10 mouse cellular contexts compared by ENCODE assay signal in the genomic region with DNA sequence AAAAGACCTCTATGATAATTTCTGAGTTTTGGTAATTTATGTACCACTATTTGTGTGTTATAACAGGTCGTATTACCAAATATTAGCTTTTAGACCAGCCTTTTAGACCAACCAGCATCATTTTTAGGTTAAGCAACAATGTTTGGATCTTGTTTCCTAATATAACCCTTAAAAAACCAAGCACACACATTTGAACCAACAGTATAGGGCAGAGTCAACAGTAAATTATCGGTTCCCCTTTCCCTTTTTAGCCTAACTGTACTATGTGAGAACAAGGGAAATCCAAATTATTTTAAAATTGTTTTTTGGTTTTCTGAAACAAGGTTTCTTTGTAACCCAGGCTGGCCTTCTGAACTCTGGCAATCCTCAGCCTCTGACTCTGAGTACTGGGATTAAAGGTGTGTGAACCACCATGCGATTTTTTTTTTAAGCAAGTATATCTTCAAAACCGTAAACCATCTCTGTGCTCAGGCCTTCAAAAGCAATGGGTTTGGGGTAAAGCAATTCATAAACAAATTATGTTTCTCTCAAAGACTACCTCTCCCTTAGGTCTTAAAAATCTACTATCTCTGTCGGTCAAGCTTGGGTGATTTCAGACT. TPM values are rescaled to one million over a fixed set of nuclear protein-coding genes. Genes with fewer than 3 reads are reported as not detected.
DNase-seq lines count a peak whose midpoint lies in the region; ATAC-seq and TF ChIP-seq lines count a peak whose summit lies in the region.
"Had no signal": no experiment of that assay in that cellular context is flagged by ENCODE, and none has a peak within 500 bp of the region (broad histone marks: within the 10 kb centered on the region; RNA-seq: fewer than 3 reads in every experiment).

No protein-coding gene starts in this region.

- TF ChIP-seq EP300 in heart, postnatal 0 days (IDR thresholded peaks at IDR 0.05; ENCODE audit: low read depth) = no peak

- H3K27me3 ChIP-seq in heart, postnatal 0 days (ENCODE audit: control insufficient read depth, insufficient read depth, low read length) = no peaks in the 10 kb centered on the region
- peaks cover 9% of the 10 kb centered on the region for H3K27me3 ChIP-seq in lung, embryonic 16.5 days (ENCODE audit: control insufficient read depth, insufficient read depth, low read depth, low read length)
- H3K27me3 ChIP-seq in forebrain, embryonic 10.5 days (ENCODE audit: poor library complexity, severe bottlenecking) = peaks cover 66% of the 10 kb centered on the region

- H3K9ac ChIP-seq in heart, postnatal 0 days (replicated peaks; ENCODE audit: low read depth, low read length) = no peak overlapping the region
- peak overlapping the region; percentile 88; the same call in 1 of the 2 replicates for H3K9ac ChIP-seq in lung, embryonic 16.5 days (ENCODE audit: low read length)
- H3K9ac ChIP-seq: midbrain, embryonic 12.5 days had no signal

- intact Hi-C loops in heart, postnatal 25 days (cut with DNase I) = loop anchor here (5.0 kb wide), 1 partner anchor 75 kb away; no protein-coding TSS in a partner anchor

- no peak for TF ChIP-seq POLR2A in cortical plate, adult 2 months (IDR thresholded peaks at IDR 0.05; ENCODE audit: extremely low read depth, insufficient read depth, low read length)

- peak overlapping the region; percentile 76; the same call in 1 of the 2 replicates for H3K4me3 ChIP-seq in heart, postnatal 0 days (ENCODE audit: low read depth, low read length)
- peak overlapping the region; percentile 85; the same call in 1 of the 2 replicates for H3K4me3 ChIP-seq in lung, embryonic 16.5 days (ENCODE audit: low read length)
- peak overlapping the region; percentile 90; the same call in 1 of the 2 replicates for H3K4me3 ChIP-seq in cortical plate, adult 2 months (ENCODE audit: insufficient read depth, low read length)
- H3K4me3 ChIP-seq in macrophage (ENCODE audit: inconsistent target) = peak overlapping the region; percentile 96
- no peak overlapping the region for H3K4me3 ChIP-seq in forebrain, embryonic 10.5 days

- no peaks in the 10 kb centered on the region for H3K9me3 ChIP-seq in heart, postnatal 0 days (replicated peaks; ENCODE audit: control insufficient read depth, low read length)
- no peaks in the 10 kb centered on the region for H3K9me3 ChIP-seq in lung, embryonic 16.5 days (ENCODE audit: control insufficient read depth, low read length)
- H3K9me3 ChIP-seq in forebrain, embryonic 10.5 days = no peaks in the 10 kb centered on the region
- H3K9me3 ChIP-seq: midbrain, embryonic 12.5 days had no signal

- WGBS in heart, postnatal 0 days = 79% methylated on average over 5 of the region's 5 CpGs
- WGBS in lung, embryonic 16.5 days = 77% methylated on average over 5 of the region's 5 CpGs
- WGBS in macrophage (ENCODE audit: missing documents) = 6% methylated on average over 5 of the region's 5 CpGs
- 80% methylated on average over 5 of the region's 5 CpGs for WGBS in forebrain, embryonic 10.5 days

- H3K27ac ChIP-seq in heart, postnatal 0 days (ENCODE audit: low read depth) = no peak overlapping the region
- H3K27ac ChIP-seq in lung, embryonic 16.5 days (ENCODE audit: low read length) = no peak overlapping the region
- H3K27ac ChIP-seq in cortical plate, adult 2 months (ENCODE audit: insufficient read depth, low read length) = no peak overlapping the region
- H3K27ac ChIP-seq in macrophage = peak overlapping the region; percentile 91
- no peak overlapping the region for H3K27ac ChIP-seq in forebrain, embryonic 10.5 days
- H3K27ac ChIP-seq: midbrain, embryonic 12.5 days had no signal

- no peak for ATAC-seq in heart, postnatal 0 days (ENCODE audit: insufficient read depth, low read depth)
- ATAC-seq in lung, embryonic 16.5 days (ENCODE audit: low read depth) = no peak

- no peak for TF ChIP-seq CTCF in heart, postnatal 0 days (IDR thresholded peaks at IDR 0.05; ENCODE audit: low read depth)
- no peak for TF ChIP-seq CTCF in cortical plate, adult 2 months (IDR thresholded peaks at IDR 0.05; ENCODE audit: extremely low read depth, insufficient read depth, low read length)

- peaks cover 16% of the 10 kb centered on the region for H3K4me1 ChIP-seq in heart, postnatal 0 days (ENCODE audit: control insufficient read depth, insufficient read depth)
- peaks cover 22% of the 10 kb centered on the region for H3K4me1 ChIP-seq in lung, embryonic 16.5 days (replicated peaks; ENCODE audit: control insufficient read depth, insufficient read depth, low read length)
- peaks cover 2% of the 10 kb centered on the region; the same call in 1 of the 2 replicates for H3K4me1 ChIP-seq in cortical plate, adult 2 months (ENCODE audit: control insufficient read depth, insufficient read depth, low read length)
- H3K4me1 ChIP-seq in forebrain, embryonic 10.5 days = peaks cover 30% of the 10 kb centered on the region

- H3K79me2 ChIP-seq in macrophage (ENCODE audit: inconsistent target) = peaks cover 76% of the 10 kb centered on the region

- no peaks in the 10 kb centered on the region for H3K36me3 ChIP-seq in heart, postnatal 0 days (replicated peaks; ENCODE audit: control insufficient read depth, insufficient read depth, low read length)
- H3K36me3 ChIP-seq in lung, embryonic 16.5 days (ENCODE audit: control insufficient read depth, insufficient read depth, low read length) = no peaks in the 10 kb centered on the region
- no peaks in the 10 kb centered on the region for H3K36me3 ChIP-seq in macrophage (ENCODE audit: inconsistent target)
- no peaks in the 10 kb centered on the region for H3K36me3 ChIP-seq in forebrain, embryonic 10.5 days (replicated peaks)
- H3K36me3 ChIP-seq: midbrain, embryonic 12.5 days had no signal

- DNase-seq in heart, postnatal 0 days (ENCODE audit: low spot score) = no peak
- no peak for DNase-seq in heart, postnatal 25 days (ENCODE audit: low spot score)
- no peak for DNase-seq in lung, postnatal 10 days
- no peak for DNase-seq in adrenal gland, postnatal 14 days
- DNase-seq in forebrain, embryonic 10.5 days (ENCODE audit: extremely low spot score, low spot score) = no peak
- DNase-seq: cerebellum, adult 9-11 months had no signal

- peak overlapping the region; percentile 99 for H3K4me2 ChIP-seq in heart, postnatal 0 days (ENCODE audit: low read depth, low read length)
- peak overlapping the region; percentile 90 for H3K4me2 ChIP-seq in lung, embryonic 16.5 days (ENCODE audit: low read depth, low read length)

RNA-seq across cellular contexts. Expression of gene B3gnt2, which starts 3.6 kb away (rescaled TPM):
- total RNA-seq in heart, postnatal 0 days (2014; rRNA removed; ENCODE audit: low replicate concordance) = 14.3 and 22.6 TPM in 2 replicates
- polyA plus RNA-seq in heart, postnatal 0 days (2015; fragmentation: Nextera tagmentation; extraction: Ambion mirVana) = 5.1 and 5.9 TPM in 2 replicates
- 1 to 10 TPM; 4.8 to 6.0 TPM for total RNA-seq in heart, postnatal 25 days (2021)
- 11.0 and 12.7 TPM in 2 replicates for polyA plus RNA-seq in lung, embryonic 16.5 days (2015; fragmentation: Nextera tagmentation; extraction: Ambion mirVana)
- 11.2 and 11.4 TPM in 2 replicates for polyA plus RNA-seq in cortical plate, adult 2 months (2012; rRNA removed)
- 100 to 1,000 TPM in 9 of 26 experiments, 10 to 100 TPM in 17; 43.8 to 185 (median 90.5) TPM for total RNA-seq in macrophage (2018; cell fraction: chromatin; rRNA removed)
- total RNA-seq in macrophage (2018; cell fraction: cytosol; rRNA removed) = 100 to 1,000 TPM in 22 of 26 experiments, 10 to 100 TPM in 4; 85.2 to 192 (median 117) TPM
- 100 to 1,000 TPM in 25 of 26 experiments, 10 to 100 TPM in 1; 81.7 to 283 (median 169) TPM for total RNA-seq in macrophage (2018; cell fraction: nucleus; rRNA removed)
- polyA plus RNA-seq in macrophage (2018) = 41.8 to 69.9 TPM (median 65.2 TPM) in 3 replicates
- 43.9 and 46.6 TPM in 2 replicates for total RNA-seq in adrenal gland, postnatal 14 days (2021)
- polyA plus RNA-seq in forebrain, embryonic 10.5 days (2016; fragmentation: Nextera tagmentation; extraction: Ambion mirVana) = 1.6 and 1.7 TPM in 2 replicates
